Mouse (Mus musculus): Measurements from ENCODE around the gene P4ha1.
A peak's percentile ranks its signal among the peaks of the same experiment; 100 is the strongest.

DNA sequence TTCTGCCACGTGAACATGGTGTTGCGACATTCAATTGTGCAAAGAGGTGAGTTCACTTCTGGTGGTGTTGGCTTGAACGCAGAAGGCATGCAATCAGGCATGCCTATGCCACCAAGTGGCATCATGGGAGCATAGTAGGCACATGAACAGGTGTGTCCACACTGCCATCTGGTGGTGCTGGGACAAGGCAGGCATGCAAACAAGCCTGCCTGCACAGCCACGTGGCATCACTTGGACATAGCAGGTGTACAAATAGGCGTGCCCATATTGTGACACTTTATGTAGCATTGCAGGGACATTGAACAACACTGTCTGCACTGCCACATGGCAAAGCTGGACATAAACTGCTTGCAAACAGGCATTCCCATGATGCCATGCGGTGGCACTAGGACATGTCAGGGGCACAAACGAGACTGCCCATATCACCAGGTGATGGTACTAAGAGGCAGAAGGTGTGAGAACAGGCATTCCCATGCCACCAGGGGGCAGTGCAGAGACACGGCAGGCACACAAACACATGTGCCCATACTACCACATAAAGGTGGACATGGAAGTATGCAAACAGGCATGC is 27.8 kb upstream of the P4ha1 start:
- TF ChIP-seq CTCF (IDR thresholded peaks at IDR 0.05; ENCODE audit: extremely low read depth, insufficient read length, insufficient replicate concordance, low read depth, low read length) (peak; percentile 65; the same call in 1 of the 2 replicates), POLR2A (IDR thresholded peaks at IDR 0.05; ENCODE audit: low read depth, low read length) (no peak)
